Mouse (Mus musculus): ENCODE results near the gene Gm11214. TPM values are rescaled to one million over a fixed set of nuclear protein-coding genes. Genes with fewer than 3 reads are reported as not detected.

Gene Gm11214
- total and polyA plus RNA-seq, 3 experiments = 0.43 TPM; not detected in 2

- no peak overlapping the region for H3K4me3 ChIP-seq (ENCODE audit: control insufficient read depth in 1 of 2, insufficient read depth in 1 of 2, low read depth in 2 of 2, low read length in 2 of 2)
- no peaks in the 10 kb centered on the region for H3K4me1 ChIP-seq (ENCODE audit: control insufficient read depth in 1 of 2, insufficient read depth in 2 of 2, low read length in 2 of 2)
- H3K9ac ChIP-seq (ENCODE audit: control insufficient read depth, low read depth, low read length, poor library complexity, severe bottlenecking) = no peak overlapping the region
- DNase-seq (ENCODE audit: low read depth, low spot score) = no peak
- no peaks in the 10 kb centered on the region for H3K27me3 ChIP-seq (ENCODE audit: control insufficient read depth in 1 of 2, insufficient read depth in 2 of 2, low read length in 2 of 2)
- H3K9me3 ChIP-seq (replicated peaks; ENCODE audit: insufficient read depth, low read length) = no peaks in the 10 kb centered on the region
- TF ChIP-seq ZKSCAN1 (IDR thresholded peaks at IDR 0.05; ENCODE audit: low read depth, low read length) = no peak
- no peak for TF ChIP-seq NELFE (IDR thresholded peaks at IDR 0.05; ENCODE audit: low read depth, low read length)
- TF ChIP-seq CHD1 (IDR thresholded peaks at IDR 0.05; ENCODE audit: low read depth, low read length) = no peak
- no peak for TF ChIP-seq SMC3 (IDR thresholded peaks at IDR 0.05; ENCODE audit: low read depth, low read length)
- no peak for TF ChIP-seq POLR2AphosphoS2 (IDR thresholded peaks at IDR 0.05; ENCODE audit: low read length)
- TF ChIP-seq USF2 (IDR thresholded peaks at IDR 0.05; ENCODE audit: borderline replicate concordance in 1 of 2, insufficient read depth in 1 of 2, low read depth in 1 of 2, low read length in 2 of 2) = no peak
- no peak for TF ChIP-seq RCOR1 (IDR thresholded peaks at IDR 0.05; ENCODE audit: low read depth, low read length)
- no peak for TF ChIP-seq MAFK (IDR thresholded peaks at IDR 0.05; ENCODE audit: borderline replicate concordance, low read depth, low read length)
- TF ChIP-seq ELF1 (IDR thresholded peaks at IDR 0.05; ENCODE audit: low read depth, low read length) = no peak
- no peak for TF ChIP-seq JUND (IDR thresholded peaks at IDR 0.05; ENCODE audit: low read depth, low read length)
- TF ChIP-seq BHLHE40 (IDR thresholded peaks at IDR 0.05; ENCODE audit: borderline replicate concordance, low read depth, low read length) = no peak
- no peak for TF ChIP-seq SIN3A (IDR thresholded peaks at IDR 0.05; ENCODE audit: low read length)
- no peak for TF ChIP-seq MXI1 (IDR thresholded peaks at IDR 0.05; ENCODE audit: low read depth, low read length)
- TF ChIP-seq MYC (IDR thresholded peaks at IDR 0.05; ENCODE audit: low read depth, low read length) = no peak
- TF ChIP-seq HCFC1 (IDR thresholded peaks at IDR 0.05; ENCODE audit: low read depth, low read length) = no peak
- TF ChIP-seq ZC3H11A (IDR thresholded peaks at IDR 0.05; ENCODE audit: low read depth, low read length) = no peak
- TF ChIP-seq POLR2AphosphoS5 (IDR thresholded peaks at IDR 0.05; ENCODE audit: borderline replicate concordance, low read depth, low read length) = no peak
- no peak for TF ChIP-seq POLR2A (IDR thresholded peaks at IDR 0.05; ENCODE audit: control insufficient read depth in 1 of 2, insufficient read depth in 1 of 2, low read depth in 1 of 2, low read length in 2 of 2, poor library complexity in 1 of 2)
- TF ChIP-seq GATA1 (IDR thresholded peaks at IDR 0.05; ENCODE audit: low read depth, low read length) = no peak
- no peaks in the 10 kb centered on the region for H3K36me3 ChIP-seq (ENCODE audit: control insufficient read depth in 1 of 2, insufficient read depth in 2 of 2, low read length in 2 of 2)
- no peak overlapping the region for H3K27ac ChIP-seq (ENCODE audit: control insufficient read depth, low read depth, low read length)
- no peaks in the 10 kb centered on the region for H3K79me2 ChIP-seq (ENCODE audit: control insufficient read depth, insufficient read depth, low read length, poor library complexity)
Observed at GRCm38 (mm10) chr4:63683056-63683455, 19.9 kb upstream of the Gm11214 start.

- DNase-seq (ENCODE audit: low read depth, low spot score) = no peak
- no peak overlapping the region for H3K27ac ChIP-seq (ENCODE audit: control insufficient read depth, low read depth, low read length)
- no peaks in the 10 kb centered on the region for H3K4me1 ChIP-seq (ENCODE audit: control insufficient read depth in 1 of 2, insufficient read depth in 2 of 2, low read length in 2 of 2)
- H3K4me3 ChIP-seq (ENCODE audit: control insufficient read depth in 1 of 2, insufficient read depth in 1 of 2, low read depth in 2 of 2, low read length in 2 of 2) = no peak overlapping the region
- no peaks in the 10 kb centered on the region for H3K27me3 ChIP-seq (ENCODE audit: control insufficient read depth in 1 of 2, insufficient read depth in 2 of 2, low read length in 2 of 2)
- no peak for TF ChIP-seq RAD21 (IDR thresholded peaks at IDR 0.05; ENCODE audit: low read depth, low read length)
- no peak for TF ChIP-seq MAZ (IDR thresholded peaks at IDR 0.05; ENCODE audit: low read depth, low read length)
- no peak for TF ChIP-seq POLR2AphosphoS2 (IDR thresholded peaks at IDR 0.05; ENCODE audit: low read length)
- TF ChIP-seq POLR2AphosphoS5 (IDR thresholded peaks at IDR 0.05; ENCODE audit: borderline replicate concordance, low read depth, low read length) = no peak
- TF ChIP-seq GABPA (IDR thresholded peaks at IDR 0.05; ENCODE audit: low read depth, low read length) = no peak
- TF ChIP-seq TCF12 (IDR thresholded peaks at IDR 0.05; ENCODE audit: low read depth, low read length) = no peak
- no peak for TF ChIP-seq MEF2A (IDR thresholded peaks at IDR 0.05; ENCODE audit: extremely low read depth, insufficient replicate concordance, low read depth, low read length, poor library complexity, severe bottlenecking)
- TF ChIP-seq ZNF384 (IDR thresholded peaks at IDR 0.05; ENCODE audit: low read depth, low read length) = no peak
- TF ChIP-seq TBP (IDR thresholded peaks at IDR 0.05; ENCODE audit: low read depth, low read length) = no peak
- TF ChIP-seq HCFC1 (IDR thresholded peaks at IDR 0.05; ENCODE audit: low read depth, low read length) = no peak
- no peak for TF ChIP-seq RCOR1 (IDR thresholded peaks at IDR 0.05; ENCODE audit: low read depth, low read length)
- no peak for TF ChIP-seq SIN3A (IDR thresholded peaks at IDR 0.05; ENCODE audit: low read length)
- TF ChIP-seq UBTF (IDR thresholded peaks at IDR 0.05; ENCODE audit: borderline replicate concordance, insufficient read depth, low read depth, low read length) = no peak
- no peak for TF ChIP-seq ZC3H11A (IDR thresholded peaks at IDR 0.05; ENCODE audit: low read depth, low read length)
- H3K9me3 ChIP-seq (replicated peaks; ENCODE audit: insufficient read depth, low read length) = no peaks in the 10 kb centered on the region
- no peak overlapping the region for H3K9ac ChIP-seq (ENCODE audit: control insufficient read depth, low read depth, low read length, poor library complexity, severe bottlenecking)
- no peaks in the 10 kb centered on the region for H3K79me2 ChIP-seq (ENCODE audit: control insufficient read depth, insufficient read depth, low read length, poor library complexity)
- H3K36me3 ChIP-seq (ENCODE audit: control insufficient read depth in 1 of 2, insufficient read depth in 2 of 2, low read length in 2 of 2) = no peaks in the 10 kb centered on the region
Observed at GRCm38 (mm10) chr4:63682441-63682840, 19.3 kb upstream of the Gm11214 start.
